Mouse (Mus musculus) MEL (cell line): ENCODE measurements around the gene Kif1bp.

Source experiments
- CTCF ChIP-seq, 3 experiments: IDR thresholded peaks in 2 of 3; conservative IDR thresholded peaks in 1 of 3; 2 replicates each; pipeline ENCODE4 v1.5.1; 2011 to 2012; ENCODE audit warnings: low read length in 3 of 3, low read depth in 2 of 3, mild to moderate bottlenecking in 2 of 3, improper control_type of control experiment in 1 of 3, inconsistent platforms in 1 of 3, mixed read lengths in 1 of 3, moderate library complexity in 1 of 3; ENCODE audit not compliant: control insufficient read depth in 1 of 3, insufficient read depth in 1 of 3, poor library complexity in 1 of 3, severe bottlenecking in 1 of 3
- GATA1 ChIP-seq: IDR thresholded peaks from 2 replicates; pipeline ENCODE4 v1.6.1; 2011; ENCODE audit warnings: low read depth, low read length, improper control_type of control experiment
- MAX ChIP-seq: IDR thresholded peaks from 2 replicates; pipeline ENCODE4 v1.6.1; 2011; ENCODE audit warnings: low read length, improper control_type of control experiment
- MAZ ChIP-seq: IDR thresholded peaks from 2 replicates; pipeline ENCODE4 v1.6.1; 2012; ENCODE audit warnings: low read depth, mild to moderate bottlenecking, inconsistent platforms, low read length, improper control_type of control experiment
- MEF2A ChIP-seq: IDR thresholded peaks from 2 replicates; pipeline ENCODE4 v1.6.1; 2014; ENCODE audit warnings: low read depth, mild to moderate bottlenecking, inconsistent platforms, low read length, improper control_type of control experiment; ENCODE audit not compliant: poor library complexity, insufficient replicate concordance, severe bottlenecking; ENCODE audit errors: extremely low read depth
- NRF1 ChIP-seq: IDR thresholded peaks from 2 replicates; pipeline ENCODE4 v1.6.1; 2014; ENCODE audit warnings: low read depth, mild to moderate bottlenecking, inconsistent platforms, low read length, improper control_type of control experiment, moderate library complexity; ENCODE audit not compliant: poor library complexity, insufficient read depth, severe bottlenecking
- POLR2AphosphoS2 ChIP-seq: IDR thresholded peaks from 2 replicates; pipeline ENCODE4 v1.6.1; 2011; ENCODE audit warnings: low read length, improper control_type of control experiment
- POLR2AphosphoS5 ChIP-seq: IDR thresholded peaks from 2 replicates; pipeline ENCODE4 v1.6.1; 2012; ENCODE audit warnings: low read depth, borderline replicate concordance, mild to moderate bottlenecking, inconsistent platforms, low read length, moderate library complexity, mixed read lengths
- SMC3 ChIP-seq: IDR thresholded peaks from 2 replicates; pipeline ENCODE4 v1.6.1; 2011; ENCODE audit warnings: low read depth, low read length, improper control_type of control experiment
- UBTF ChIP-seq: IDR thresholded peaks from 2 replicates; pipeline ENCODE4 v1.6.1; 2012; ENCODE audit warnings: low read depth, mild to moderate bottlenecking, inconsistent platforms, low read length, improper control_type of control experiment, moderate library complexity, borderline replicate concordance; ENCODE audit not compliant: insufficient read depth
- ZKSCAN1 ChIP-seq: IDR thresholded peaks from 2 replicates; pipeline ENCODE4 v1.6.1; 2012; ENCODE audit warnings: low read depth, mild to moderate bottlenecking, inconsistent platforms, low read length, improper control_type of control experiment, moderate library complexity
- ZNF384 ChIP-seq: IDR thresholded peaks from 2 replicates; pipeline ENCODE4 v1.6.1; 2012; ENCODE audit warnings: low read depth, mild to moderate bottlenecking, inconsistent platforms, low read length, improper control_type of control experiment

DNA sequence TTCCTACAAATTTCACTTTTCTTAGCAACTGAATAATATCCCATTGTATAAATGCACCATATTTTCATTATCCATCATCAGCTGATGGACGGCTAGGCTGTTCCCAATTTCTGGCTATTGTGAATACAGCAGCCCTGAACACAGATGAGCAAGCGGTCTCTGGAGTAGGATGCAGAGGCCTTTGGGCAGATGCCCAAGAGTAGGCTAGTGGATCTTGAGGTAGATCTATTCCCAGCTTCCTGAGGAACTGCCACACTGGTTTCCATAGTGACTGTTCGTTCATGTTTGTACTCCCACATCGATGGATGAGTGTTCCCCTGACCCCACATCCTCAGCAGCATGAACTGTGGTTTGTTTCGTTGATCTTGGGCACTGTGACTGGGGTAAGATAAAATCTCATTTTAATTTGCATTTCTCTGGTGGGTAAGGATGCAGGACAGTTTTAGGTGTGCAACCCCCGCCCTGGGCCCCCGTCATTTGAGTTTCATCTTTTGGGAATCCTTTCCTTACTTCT, 27.4 kb downstream of the Kif1bp start:
- TF ChIP-seq POLR2AphosphoS5, result no peak
- TF ChIP-seq MAX, result no peak
- no peak for TF ChIP-seq MEF2A
- TF ChIP-seq SMC3, result no peak
- TF ChIP-seq CTCF (IDR thresholded peaks at IDR 0.05 in 2 of 3, conservative IDR thresholded peaks at IDR 0.05 in 1 of 3; ENCODE audit: control insufficient read depth in 1 of 3, insufficient read depth in 1 of 3, low read depth in 2 of 3, low read length in 3 of 3, poor library complexity in 1 of 3, severe bottlenecking in 1 of 3), result no peak
- TF ChIP-seq MAZ, result no peak
- TF ChIP-seq UBTF, result no peak
- no peak for TF ChIP-seq ZNF384
- no peak for TF ChIP-seq GATA1
- no peak for TF ChIP-seq ZKSCAN1
- TF ChIP-seq NRF1, result no peak
- TF ChIP-seq POLR2AphosphoS2, result no peak
